Mouse (Mus musculus) liver, embryonic 15.5 days (tissue): ENCODE measurements around the gene B230217C12Rik. TPM values are rescaled to one million over a fixed set of nuclear protein-coding genes. Genes with fewer than 3 reads are reported as not detected.

Source experiments
- ATAC-seq: fragments of 200-750 bp; cut with Nextera tagmentation; 2 replicates; pipeline ENCODE4 v1.8.0; 2017; ENCODE audit warnings: moderate number of reproducible peaks, mild to moderate bottlenecking, moderate library complexity; ENCODE audit not compliant: insufficient read depth
- H3K27ac ChIP-seq: fragments of 300-500 bp; sonication (generic); replicated peaks from 2 replicates; pipeline ENCODE4 v1.5.1; 2015; ENCODE audit warnings: mild to moderate bottlenecking, inconsistent platforms
- H3K27me3 ChIP-seq: fragments of 300-500 bp; sonication (generic); 2 replicates; pipeline ENCODE4 v1.6.1; 2015; ENCODE audit warnings: mild to moderate bottlenecking, inconsistent platforms
- H3K36me3 ChIP-seq: fragments of 300-500 bp; sonication (generic); replicated peaks from 2 replicates; pipeline ENCODE4 v1.6.1; 2015; ENCODE audit warnings: moderate library complexity, mild to moderate bottlenecking, inconsistent platforms
- H3K4me1 ChIP-seq: fragments of 300-500 bp; sonication (generic); replicated peaks from 2 replicates; pipeline ENCODE4 v1.6.1; 2015; ENCODE audit warnings: inconsistent platforms
- H3K4me2 ChIP-seq: fragments of 300-500 bp; sonication (generic); 2 replicates; pipeline ENCODE4 v1.6.1; 2015; ENCODE audit warnings: moderate library complexity, mild to moderate bottlenecking, inconsistent platforms
- H3K4me3 ChIP-seq: fragments of 300-500 bp; sonication (generic); replicated peaks from 2 replicates; pipeline ENCODE4 v1.5.1; 2015; ENCODE audit warnings: mild to moderate bottlenecking, inconsistent platforms
- H3K9ac ChIP-seq: fragments of 300-500 bp; sonication (generic); 2 replicates; pipeline ENCODE4 v1.6.1; 2015; ENCODE audit warnings: moderate library complexity, mild to moderate bottlenecking, inconsistent platforms
- H3K9me3 ChIP-seq: fragments of 300-500 bp; sonication (generic); replicated peaks from 2 replicates; pipeline ENCODE4 v1.6.1; 2016; ENCODE audit warnings: inconsistent platforms
- WGBS: fragments of 180-500 bp; shearing (Covaris S2); methylation state at CpG from one replicate; pipeline ENCODE4 v1.1.7; 2015; ENCODE audit warnings: mixed read lengths; ENCODE audit not compliant: insufficient replicate concordance; 5-methylcytosine and 5-hydroxymethylcytosine counted together
- polyA plus RNA-seq: library from polyadenylated mRNA; unstranded; fragments of >200 nt; fragmentation: Nextera tagmentation; extraction: Ambion mirVana; gene quantifications from 2 replicates; pipeline ENCODE4 v1.2.1, GENCODE M21; 2015

The B230217C12Rik gene
- polyA plus RNA-seq, 1 experiment from 2014 or later = 0.39 TPM

- 56% methylated on average over 10 of the region's 10 CpGs for WGBS
- no peak overlapping the region for H3K4me3 ChIP-seq
These were observed 1.7 kb upstream of the B230217C12Rik start for GRCm38 (mm10) chr11:97838779-97839440.

GRCm38 (mm10) chr11:97839441-97840134 lies 992 bp upstream of the B230217C12Rik start:
- no peaks in the 10 kb centered on the region for H3K9me3 ChIP-seq
- no peak overlapping the region for H3K4me2 ChIP-seq
- H3K4me3 ChIP-seq = no peak overlapping the region
- no peak overlapping the region for H3K27ac ChIP-seq
- H3K27me3 ChIP-seq = no peaks in the 10 kb centered on the region
- no peak overlapping the region for H3K9ac ChIP-seq
- no peak for ATAC-seq
- H3K4me1 ChIP-seq = peaks cover 57% of the 10 kb centered on the region
- 64% methylated on average over 11 of the region's 11 CpGs for WGBS
- peaks cover 17% of the 10 kb centered on the region for H3K36me3 ChIP-seq

More at GRCm38 (mm10) chr11:97838779-97839440, 1.7 kb upstream of the B230217C12Rik start:
- Histone ChIP-seq H3K27me3 (no peaks in the 10 kb centered on the region), H3K36me3 (peaks cover 23% of the 10 kb centered on the region), H3K4me2 (no peak overlapping the region), H3K4me1 (peaks cover 59% of the 10 kb centered on the region), H3K9ac (no peak overlapping the region), H3K9me3 (no peaks in the 10 kb centered on the region), H3K27ac (no peak overlapping the region)
- ATAC-seq = no peak

- ATAC-seq = no peak
- peak overlapping the region; percentile 74 for H3K4me2 ChIP-seq
- H3K27me3 ChIP-seq = no peaks in the 10 kb centered on the region
- H3K27ac ChIP-seq = 0 out of 2 replicates have a peak overlapping the region, but pooled peaks have one; percentile 20
- H3K9ac ChIP-seq = no peak overlapping the region
- peaks cover 11% of the 10 kb centered on the region for H3K36me3 ChIP-seq
- H3K9me3 ChIP-seq = no peaks in the 10 kb centered on the region
- H3K4me3 ChIP-seq = no peak overlapping the region
- peaks cover 52% of the 10 kb centered on the region for H3K4me1 ChIP-seq
- WGBS = 75% methylated on average over 2 of the region's 2 CpGs
These were observed 467 bp upstream of the B230217C12Rik start for GRCm38 (mm10) chr11:97840135-97840490.

- peak overlapping the region; percentile 55 for H3K4me3 ChIP-seq
- peaks cover 7% of the 10 kb centered on the region; the same call in 1 of the 2 replicates for H3K36me3 ChIP-seq
- WGBS = 7% methylated on average over 22 of the region's 22 CpGs
- H3K9me3 ChIP-seq = no peaks in the 10 kb centered on the region
- no peaks in the 10 kb centered on the region for H3K27me3 ChIP-seq
- ATAC-seq = peak; percentile 20; the same call in 1 of the 2 replicates
- H3K4me1 ChIP-seq = peaks cover 45% of the 10 kb centered on the region
- H3K4me2 ChIP-seq = peak overlapping the region; percentile 74
- H3K9ac ChIP-seq = peak overlapping the region; percentile 30; the same call in 1 of the 2 replicates
- H3K27ac ChIP-seq = peak overlapping the region; percentile 20; the same call in 1 of the 2 replicates
These were observed 546 bp downstream of the B230217C12Rik start for GRCm38 (mm10) chr11:97840991-97841661.

GRCm38 (mm10) chr11:97842001-97842400 lies 1.4 kb downstream of the B230217C12Rik start:
- ATAC-seq = no peak
- no peak overlapping the region for H3K27ac ChIP-seq
- peaks cover 37% of the 10 kb centered on the region for H3K4me1 ChIP-seq
- H3K4me2 ChIP-seq = no peak overlapping the region
- H3K9ac ChIP-seq = no peak overlapping the region
- H3K27me3 ChIP-seq = no peaks in the 10 kb centered on the region
- no peak overlapping the region for H3K4me3 ChIP-seq
- H3K9me3 ChIP-seq = no peaks in the 10 kb centered on the region
- peaks cover 4% of the 10 kb centered on the region; the same call in 1 of the 2 replicates for H3K36me3 ChIP-seq
- 59% methylated on average over 4 of the region's 4 CpGs for WGBS

GRCm38 (mm10) chr11:97850367-97850766 lies 9.8 kb downstream of the B230217C12Rik start:
- H3K36me3 ChIP-seq = no peaks in the 10 kb centered on the region
- peak; percentile 25; the same call in 1 of the 2 replicates for ATAC-seq
- H3K9me3 ChIP-seq = no peaks in the 10 kb centered on the region

GRCm38 (mm10) chr11:97851601-97852000 lies 11.0 kb downstream of the B230217C12Rik start:
- no peak overlapping the region for H3K9ac ChIP-seq
- ATAC-seq = no peak
- H3K4me2 ChIP-seq = no peak overlapping the region
- no peaks in the 10 kb centered on the region for H3K27me3 ChIP-seq
- no peak overlapping the region for H3K4me3 ChIP-seq
- H3K27ac ChIP-seq = no peak overlapping the region
- no peaks in the 10 kb centered on the region for H3K36me3 ChIP-seq
- WGBS = 59% methylated on average over 2 of the region's 2 CpGs
- no peaks in the 10 kb centered on the region for H3K9me3 ChIP-seq
- peaks cover 6% of the 10 kb centered on the region; the same call in 1 of the 2 replicates for H3K4me1 ChIP-seq

More at GRCm38 (mm10) chr11:97850367-97850766, 9.8 kb downstream of the B230217C12Rik start:
- Histone ChIP-seq H3K27ac (no peak overlapping the region), H3K4me1 (peaks cover 6% of the 10 kb centered on the region; the same call in 1 of the 2 replicates), H3K4me2 (no peak overlapping the region), H3K27me3 (no peaks in the 10 kb centered on the region), H3K9ac (no peak overlapping the region), H3K4me3 (no peak overlapping the region)
- WGBS = 60% methylated on average over 6 of the region's 6 CpGs

GRCm38 (mm10) chr11:97855473-97855872 lies 14.9 kb downstream of the B230217C12Rik start:
- ATAC-seq = no peak
- H3K36me3 ChIP-seq = no peaks in the 10 kb centered on the region
- no peak overlapping the region for H3K4me2 ChIP-seq
- H3K9ac ChIP-seq = no peak overlapping the region
- 66% methylated on average over 2 of the region's 2 CpGs for WGBS
- H3K27ac ChIP-seq = no peak overlapping the region
- no peaks in the 10 kb centered on the region for H3K27me3 ChIP-seq
- no peak overlapping the region for H3K4me3 ChIP-seq
- H3K4me1 ChIP-seq = peaks cover 3% of the 10 kb centered on the region; the same call in 1 of the 2 replicates
- no peaks in the 10 kb centered on the region for H3K9me3 ChIP-seq

- ATAC-seq = no peak
- 60% methylated on average over 2 of the region's 2 CpGs for whole genome bisulfite sequencing
- no peak overlapping the region for H3K4me3 ChIP-seq
These were observed 21.6 kb downstream of the B230217C12Rik start for GRCm38 (mm10) chr11:97862148-97862547.

GRCm38 (mm10) chr11:97865421-97865820 lies 24.8 kb downstream of the B230217C12Rik start:
- Histone ChIP-seq H3K4me2 (no peak overlapping the region), H3K9ac (no peak overlapping the region), H3K9me3 (no peaks in the 10 kb centered on the region), H3K27ac (no peak overlapping the region), H3K4me3 (no peak overlapping the region), H3K4me1 (no peaks in the 10 kb centered on the region), H3K36me3 (no peaks in the 10 kb centered on the region), H3K27me3 (no peaks in the 10 kb centered on the region)
- WGBS = 61% methylated on average over 5 of the region's 5 CpGs
- ATAC-seq = no peak

More at GRCm38 (mm10) chr11:97862148-97862547, 21.6 kb downstream of the B230217C12Rik start:
- no peaks in the 10 kb centered on the region for H3K9me3 ChIP-seq
- H3K4me2 ChIP-seq = no peak overlapping the region
- H3K27me3 ChIP-seq = no peaks in the 10 kb centered on the region
- H3K4me1 ChIP-seq = no peaks in the 10 kb centered on the region
- H3K27ac ChIP-seq = no peak overlapping the region
- no peaks in the 10 kb centered on the region for H3K36me3 ChIP-seq
- H3K9ac ChIP-seq = no peak overlapping the region
